Mouse (Mus musculus): ENCODE data around the gene Fbxw8. TPM values are rescaled to one million over a fixed set of nuclear protein-coding genes. Genes with fewer than 3 reads are reported as not detected.

Fbxw8 gene
- polyA plus RNA-seq, 1 experiment from 2014 or later: 31.2 TPM

GRCm38 (mm10) chr5:118145458-118145857, 9.8 kb downstream of the Fbxw8 start:
- Histone ChIP-seq H3K4me3 (no peak overlapping the region), H3K4me1 (peaks cover 61% of the 10 kb centered on the region), H3K9me3 (no peaks in the 10 kb centered on the region), H3K36me3 (peaks cover 31% of the 10 kb centered on the region), H3K27ac (peak overlapping the region; percentile 24; the same call in 1 of the 2 replicates), H3K27me3 (ENCODE audit: insufficient read depth, poor library complexity, severe bottlenecking) (no peaks in the 10 kb centered on the region)
- no peak for DNase-seq (ENCODE audit: low spot score)
- WGBS: 91% methylated on average over 3 of the region's 3 CpGs

GRCm38 (mm10) chr5:118144770-118145169, 10.5 kb downstream of the Fbxw8 start:
- Histone ChIP-seq H3K27me3 (ENCODE audit: insufficient read depth, poor library complexity, severe bottlenecking) (no peaks in the 10 kb centered on the region), H3K27ac (no peak overlapping the region), H3K36me3 (peaks cover 37% of the 10 kb centered on the region), H3K4me1 (peaks cover 57% of the 10 kb centered on the region), H3K4me3 (no peak overlapping the region), H3K9me3 (no peaks in the 10 kb centered on the region)
- peak; percentile 57 for DNase-seq (ENCODE audit: low spot score)
- 52% methylated on average over 6 of the region's 6 CpGs for whole genome bisulfite sequencing

- no peaks in the 10 kb centered on the region for H3K27me3 ChIP-seq (ENCODE audit: insufficient read depth, poor library complexity, severe bottlenecking)
- DNase-seq (ENCODE audit: low spot score): peak; percentile 71
- peaks cover 41% of the 10 kb centered on the region for H3K36me3 ChIP-seq
- H3K27ac ChIP-seq: no peak overlapping the region
- 75% methylated on average over 4 of the region's 4 CpGs for WGBS
- no peaks in the 10 kb centered on the region for H3K9me3 ChIP-seq
- peaks cover 55% of the 10 kb centered on the region for H3K4me1 ChIP-seq
- no peak overlapping the region for H3K4me3 ChIP-seq
Observed at GRCm38 (mm10) chr5:118144327-118144726, 10.9 kb downstream of the Fbxw8 start.

- Histone ChIP-seq H3K27ac (no peak overlapping the region), H3K4me3 (no peak overlapping the region), H3K36me3 (peaks cover 49% of the 10 kb centered on the region), H3K9me3 (no peaks in the 10 kb centered on the region), H3K4me1 (peaks cover 50% of the 10 kb centered on the region), H3K27me3 (ENCODE audit: insufficient read depth, poor library complexity, severe bottlenecking) (no peaks in the 10 kb centered on the region)
- DNase-seq (ENCODE audit: low spot score): no peak
- 82% methylated on average over 12 of the region's 12 CpGs for WGBS
Observed at GRCm38 (mm10) chr5:118143211-118144026, 11.8 kb downstream of the Fbxw8 start.

GRCm38 (mm10) chr5:118142471-118142870, 12.8 kb downstream of the Fbxw8 start:
- peaks cover 43% of the 10 kb centered on the region for H3K4me1 ChIP-seq
- WGBS: 92% methylated on average over 8 of the region's 8 CpGs
- no peak overlapping the region for H3K27ac ChIP-seq
- no peak for DNase-seq (ENCODE audit: low spot score)
- no peaks in the 10 kb centered on the region for H3K27me3 ChIP-seq (ENCODE audit: insufficient read depth, poor library complexity, severe bottlenecking)
- no peaks in the 10 kb centered on the region for H3K9me3 ChIP-seq
- H3K4me3 ChIP-seq: no peak overlapping the region
- H3K36me3 ChIP-seq: peaks cover 57% of the 10 kb centered on the region

GRCm38 (mm10) chr5:118139630-118140029, 15.6 kb downstream of the Fbxw8 start:
- Histone ChIP-seq H3K27me3 (ENCODE audit: insufficient read depth, poor library complexity, severe bottlenecking) (no peaks in the 10 kb centered on the region), H3K4me3 (no peak overlapping the region), H3K9me3 (no peaks in the 10 kb centered on the region), H3K4me1 (peaks cover 28% of the 10 kb centered on the region), H3K27ac (no peak overlapping the region), H3K36me3 (peaks cover 64% of the 10 kb centered on the region)
- DNase-seq (ENCODE audit: low spot score): no peak
- WGBS: 88% methylated on average over 8 of the region's 8 CpGs

GRCm38 (mm10) chr5:118136391-118136790, 18.9 kb downstream of the Fbxw8 start:
- DNase-seq (ENCODE audit: low spot score): no peak
- H3K9me3 ChIP-seq: no peaks in the 10 kb centered on the region
- no peak overlapping the region for H3K4me3 ChIP-seq
- H3K27me3 ChIP-seq (ENCODE audit: insufficient read depth, poor library complexity, severe bottlenecking): no peaks in the 10 kb centered on the region
- peaks cover 47% of the 10 kb centered on the region for H3K36me3 ChIP-seq
- 85% methylated on average over 5 of the region's 5 CpGs for WGBS
- no peak overlapping the region for H3K27ac ChIP-seq
- peaks cover 39% of the 10 kb centered on the region for H3K4me1 ChIP-seq

GRCm38 (mm10) chr5:118128651-118129050, 26.6 kb downstream of the Fbxw8 start:
- H3K27ac ChIP-seq: peak overlapping the region; percentile 10; the same call in 1 of the 2 replicates
- no peak for DNase-seq (ENCODE audit: low spot score)
- WGBS: 44% methylated on average over 9 of the region's 9 CpGs
- peaks cover 39% of the 10 kb centered on the region for H3K36me3 ChIP-seq
- H3K9me3 ChIP-seq: no peaks in the 10 kb centered on the region
- H3K4me3 ChIP-seq: no peak overlapping the region
- peaks cover 63% of the 10 kb centered on the region for H3K4me1 ChIP-seq
- H3K27me3 ChIP-seq (ENCODE audit: insufficient read depth, poor library complexity, severe bottlenecking): no peaks in the 10 kb centered on the region

GRCm38 (mm10) chr5:118128208-118128607, 27.1 kb downstream of the Fbxw8 start:
- Histone ChIP-seq H3K4me1 (peaks cover 63% of the 10 kb centered on the region), H3K27ac (peak overlapping the region; percentile 10)

GRCm38 (mm10) chr5:118126671-118127070, 28.6 kb downstream of the Fbxw8 start:
- Histone ChIP-seq H3K4me1 (peaks cover 71% of the 10 kb centered on the region), H3K27ac (no peak overlapping the region), H3K9me3 (no peaks in the 10 kb centered on the region), H3K36me3 (peaks cover 39% of the 10 kb centered on the region), H3K27me3 (ENCODE audit: insufficient read depth, poor library complexity, severe bottlenecking) (no peaks in the 10 kb centered on the region), H3K4me3 (no peak overlapping the region)
- 80% methylated on average over 4 of the region's 4 CpGs for WGBS
- no peak for DNase-seq (ENCODE audit: low spot score)

More at GRCm38 (mm10) chr5:118128208-118128607, 27.1 kb downstream of the Fbxw8 start:
- no peaks in the 10 kb centered on the region for H3K9me3 ChIP-seq
- 38% methylated on average over 6 of the region's 6 CpGs for WGBS
- DNase-seq (ENCODE audit: low spot score): peak; percentile 88
- no peaks in the 10 kb centered on the region for H3K27me3 ChIP-seq (ENCODE audit: insufficient read depth, poor library complexity, severe bottlenecking)
- H3K4me3 ChIP-seq: no peak overlapping the region
- H3K36me3 ChIP-seq: peaks cover 39% of the 10 kb centered on the region

GRCm38 (mm10) chr5:118123096-118123495, 32.2 kb downstream of the Fbxw8 start:
- H3K27ac ChIP-seq: 0 out of 2 replicates have a peak overlapping the region, but pooled peaks have one; percentile 23
- DNase-seq (ENCODE audit: low spot score): no peak
- H3K4me3 ChIP-seq: no peak overlapping the region
- no peaks in the 10 kb centered on the region for H3K9me3 ChIP-seq
- 48% methylated on average over 10 of the region's 10 CpGs for WGBS
- peaks cover 74% of the 10 kb centered on the region for H3K4me1 ChIP-seq
- no peaks in the 10 kb centered on the region for H3K27me3 ChIP-seq (ENCODE audit: insufficient read depth, poor library complexity, severe bottlenecking)
- H3K36me3 ChIP-seq: peaks cover 35% of the 10 kb centered on the region

- H3K4me1 ChIP-seq: peaks cover 66% of the 10 kb centered on the region
- 93% methylated on average over 4 of the region's 4 CpGs for WGBS
- DNase-seq (ENCODE audit: low spot score): no peak
- no peaks in the 10 kb centered on the region for H3K9me3 ChIP-seq
- H3K27me3 ChIP-seq (ENCODE audit: insufficient read depth, poor library complexity, severe bottlenecking): no peaks in the 10 kb centered on the region
- H3K4me3 ChIP-seq: no peak overlapping the region
- H3K36me3 ChIP-seq: peaks cover 28% of the 10 kb centered on the region
- no peak overlapping the region for H3K27ac ChIP-seq
Observed at GRCm38 (mm10) chr5:118121928-118122327, 33.3 kb downstream of the Fbxw8 start.

GRCm38 (mm10) chr5:118120670-118121069, 34.6 kb downstream of the Fbxw8 start:
- WGBS: 56% methylated on average over 2 of the region's 2 CpGs
- Histone ChIP-seq H3K4me1 (peaks cover 68% of the 10 kb centered on the region), H3K36me3 (peaks cover 25% of the 10 kb centered on the region)

More at GRCm38 (mm10) chr5:118120670-118121069, 34.6 kb downstream of the Fbxw8 start:
- DNase-seq (ENCODE audit: low spot score): no peak
- Histone ChIP-seq H3K9me3 (no peaks in the 10 kb centered on the region), H3K27me3 (ENCODE audit: insufficient read depth, poor library complexity, severe bottlenecking) (no peaks in the 10 kb centered on the region), H3K4me3 (no peak overlapping the region), H3K27ac (peak overlapping the region; percentile 25; the same call in 1 of the 2 replicates)

All from heart, embryonic 10.5 days (tissue).